Comparison of ENCODE assay signal across 12 mouse cellular contexts in the genomic region with DNA sequence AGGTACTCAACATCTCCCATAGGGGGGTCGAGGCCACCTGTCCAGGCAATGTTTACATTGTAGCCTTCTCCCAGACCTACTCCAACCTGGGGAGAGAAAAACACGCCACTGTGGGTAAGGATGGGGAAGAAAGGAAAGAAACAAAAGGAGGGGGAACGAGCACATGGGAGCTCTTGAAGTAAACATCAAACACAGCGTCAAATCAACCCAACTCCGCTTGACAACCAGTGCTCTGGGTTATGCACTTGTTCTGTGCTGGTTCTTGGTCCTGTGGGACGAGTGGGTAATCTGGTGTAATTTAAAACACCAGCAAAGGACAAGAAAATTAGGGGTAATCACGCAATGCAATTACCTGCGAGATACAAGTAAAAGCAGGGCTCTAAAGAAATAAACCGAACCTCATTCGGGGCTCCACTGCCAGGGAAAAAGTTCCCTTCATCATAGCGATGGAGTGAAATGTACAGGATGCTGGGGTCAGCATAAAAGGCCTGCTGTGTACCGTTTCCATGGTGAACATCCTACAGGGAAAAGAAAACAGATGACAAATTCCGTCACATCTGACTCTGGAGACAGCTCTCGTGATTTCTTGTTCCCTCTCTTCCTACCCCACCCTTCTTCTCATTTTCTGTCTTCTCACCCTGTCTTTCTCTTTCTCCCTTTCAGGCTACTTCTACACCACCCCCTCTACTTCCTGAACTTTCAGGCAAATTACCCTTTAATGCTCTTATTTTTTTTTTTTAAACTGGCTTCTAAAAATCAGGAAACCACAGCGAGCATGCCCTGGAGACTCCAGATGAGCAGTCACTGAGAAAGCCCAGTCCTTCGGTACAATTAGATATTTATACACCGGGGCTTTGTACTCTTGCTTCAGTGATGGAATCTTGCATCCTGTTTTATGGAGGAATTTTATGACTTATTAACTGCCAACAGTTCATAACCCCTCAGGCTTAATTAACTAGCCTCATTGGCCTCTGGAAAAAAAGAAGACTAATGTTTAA.
A peak's percentile ranks its signal among the peaks of the same experiment; 100 is the strongest.
DNase-seq lines count a peak whose midpoint lies in the region; ATAC-seq and TF ChIP-seq lines count a peak whose summit lies in the region.
"Had no signal": no experiment of that assay in that cellular context is flagged by ENCODE, and none has a peak within 500 bp of the region (broad histone marks: within the 10 kb centered on the region; RNA-seq: fewer than 3 reads in every experiment).

No protein-coding gene starts in this region.

- 65% methylated on average over 17 of the region's 17 CpGs for WGBS in hindbrain, embryonic 11.5 days
- WGBS in hindbrain, embryonic 16.5 days = 54% methylated on average over 17 of the region's 17 CpGs
- WGBS in embryonic facial prominence, embryonic 14.5 days = 24% methylated on average over 17 of the region's 17 CpGs
- WGBS in limb, embryonic 13.5 days = 9% methylated on average over 17 of the region's 17 CpGs

- no peak overlapping the region; the same call in 1 of the 2 replicates for H3K4me2 ChIP-seq in hindbrain, embryonic 11.5 days (replicated peaks; ENCODE audit: low read depth, low read length)
- H3K4me2 ChIP-seq in hindbrain, embryonic 16.5 days (ENCODE audit: low read length) = no peak overlapping the region
- H3K4me2 ChIP-seq in embryonic facial prominence, embryonic 14.5 days (ENCODE audit: low read depth, low read length) = peak overlapping the region; percentile 5; the same call in 1 of the 2 replicates
- H3K4me2 ChIP-seq in limb, embryonic 13.5 days (replicated peaks) = peak overlapping the region; percentile 52
- H3K4me2 ChIP-seq: heart, embryonic 15.5 days had no signal

- no peaks in the 10 kb centered on the region for H3K36me3 ChIP-seq in hindbrain, embryonic 11.5 days (ENCODE audit: control insufficient read depth, insufficient read depth, low read length)
- no peaks in the 10 kb centered on the region for H3K36me3 ChIP-seq in hindbrain, embryonic 16.5 days (ENCODE audit: control insufficient read depth, insufficient read depth, low read length)
- H3K36me3 ChIP-seq in embryonic facial prominence, embryonic 14.5 days (ENCODE audit: control insufficient read depth, insufficient read depth, low read length) = no peaks in the 10 kb centered on the region
- H3K36me3 ChIP-seq in limb, embryonic 13.5 days = no peaks in the 10 kb centered on the region
- H3K36me3 ChIP-seq: heart, embryonic 15.5 days had no signal

- POLR2A ChIA-PET in Patski (lab: Charles Lee) = no interaction called here

- no peak overlapping the region for H3K4me3 ChIP-seq in hindbrain, embryonic 11.5 days (ENCODE audit: low read depth, low read length)
- H3K4me3 ChIP-seq in hindbrain, embryonic 16.5 days (ENCODE audit: low read length) = no peak overlapping the region
- no peak overlapping the region for H3K4me3 ChIP-seq in embryonic facial prominence, embryonic 14.5 days (ENCODE audit: low read depth, low read length)
- no peak overlapping the region; the same call in 1 of the 2 replicates for H3K4me3 ChIP-seq in limb, embryonic 13.5 days
- H3K4me3 ChIP-seq in left cerebral cortex, adult 2 months = no peak overlapping the region
- H3K4me3 ChIP-seq: heart, embryonic 15.5 days had no signal

- peak; percentile 22 for DNase-seq in hindbrain, embryonic 11.5 days (ENCODE audit: low spot score)
- DNase-seq in Patski (ENCODE audit: low read depth, low spot score) = no peak
- DNase-seq in embryonic facial prominence, embryonic 14.5 days (ENCODE audit: low spot score) = peak; percentile 39
- no peak for DNase-seq in layer of hippocampus, adult 9-11 months
- no peak for DNase-seq in left cerebral cortex, adult 2 months (ENCODE audit: extremely low spot score in 1 of 2, low spot score in 2 of 2)
- no peak for DNase-seq in left cerebral cortex, postnatal 4 days
- DNase-seq: adrenal gland, adult 2 months; kidney, postnatal 14 days had no signal

- CTCF ChIA-PET in Patski (lab: Charles Lee) = interaction anchor here (0.8 kb wide), 1 partner anchor 13 kb away, joined by 3 read pairs; no protein-coding TSS in a partner anchor

- H3K27me3 ChIP-seq in hindbrain, embryonic 11.5 days (ENCODE audit: control insufficient read depth, insufficient read depth, low read length) = no peaks in the 10 kb centered on the region
- no peaks in the 10 kb centered on the region for H3K27me3 ChIP-seq in hindbrain, embryonic 16.5 days (replicated peaks; ENCODE audit: control insufficient read depth, insufficient read depth, low read length)
- H3K27me3 ChIP-seq in Patski = no peaks in the 10 kb centered on the region
- no peaks in the 10 kb centered on the region for H3K27me3 ChIP-seq in embryonic facial prominence, embryonic 14.5 days (replicated peaks; ENCODE audit: control insufficient read depth, insufficient read depth, low read length)
- no peaks in the 10 kb centered on the region for H3K27me3 ChIP-seq in limb, embryonic 13.5 days
- H3K27me3 ChIP-seq: heart, embryonic 15.5 days had no signal

- TF ChIP-seq CTCF in Patski (IDR thresholded peaks at IDR 0.05) = no peak
- TF ChIP-seq CTCF in left cerebral cortex, adult 2 months (IDR thresholded peaks at IDR 0.05) = no peak

- intact Hi-C loops in left cerebral cortex, adult 2 months (cut with DNase I) = no loop called here
- intact Hi-C loops in left cerebral cortex, postnatal 4 days (cut with DNase I) = no loop called here

- in situ Hi-C loops in Patski (cut with MboI; ENCODE audit: low pct_unique_long_range_greater_than_20kb) = no loop called here

- no peaks in the 10 kb centered on the region for H3K9me3 ChIP-seq in hindbrain, embryonic 11.5 days (ENCODE audit: control insufficient read depth, low read length)
- no peaks in the 10 kb centered on the region for H3K9me3 ChIP-seq in hindbrain, embryonic 16.5 days (ENCODE audit: control insufficient read depth, low read length)
- H3K9me3 ChIP-seq in embryonic facial prominence, embryonic 14.5 days (ENCODE audit: control insufficient read depth, low read length) = no peaks in the 10 kb centered on the region
- H3K9me3 ChIP-seq in limb, embryonic 13.5 days = no peaks in the 10 kb centered on the region
- H3K9me3 ChIP-seq: heart, embryonic 15.5 days had no signal

- no peaks in the 10 kb centered on the region for H3K4me1 ChIP-seq in hindbrain, embryonic 11.5 days (replicated peaks; ENCODE audit: control insufficient read depth, insufficient read depth, low read length)
- H3K4me1 ChIP-seq in hindbrain, embryonic 16.5 days (ENCODE audit: control insufficient read depth, insufficient read depth, low read depth, low read length) = no peaks in the 10 kb centered on the region
- H3K4me1 ChIP-seq in embryonic facial prominence, embryonic 14.5 days (ENCODE audit: control insufficient read depth, insufficient read depth, low read length) = peaks cover 15% of the 10 kb centered on the region; the same call in 1 of the 2 replicates
- peaks cover 33% of the 10 kb centered on the region for H3K4me1 ChIP-seq in limb, embryonic 13.5 days
- H3K4me1 ChIP-seq: heart, embryonic 15.5 days had no signal

- ATAC-seq in hindbrain, embryonic 11.5 days (ENCODE audit: low FRiP score) = no peak
- no peak for ATAC-seq in hindbrain, embryonic 16.5 days
- ATAC-seq in Patski = peak; percentile 76
- ATAC-seq in embryonic facial prominence, embryonic 14.5 days (ENCODE audit: low read depth) = no peak; the same call in 1 of the 2 replicates
- peak; percentile 71 for ATAC-seq in limb, embryonic 13.5 days (ENCODE audit: low FRiP score, low read depth)

- H3K9ac ChIP-seq in hindbrain, embryonic 11.5 days (ENCODE audit: low read depth, low read length) = no peak overlapping the region
- H3K9ac ChIP-seq in hindbrain, embryonic 16.5 days (ENCODE audit: low read depth, low read length) = no peak overlapping the region
- H3K9ac ChIP-seq in embryonic facial prominence, embryonic 14.5 days (ENCODE audit: low read depth, low read length) = no peak overlapping the region
- no peak overlapping the region for H3K9ac ChIP-seq in limb, embryonic 13.5 days
- H3K9ac ChIP-seq: heart, embryonic 15.5 days had no signal

- no peak overlapping the region for H3K27ac ChIP-seq in hindbrain, embryonic 11.5 days (ENCODE audit: low read depth, low read length)
- H3K27ac ChIP-seq in hindbrain, embryonic 16.5 days (ENCODE audit: low read depth, low read length) = no peak overlapping the region
- H3K27ac ChIP-seq in embryonic facial prominence, embryonic 14.5 days (replicated peaks; ENCODE audit: low read depth, low read length) = 0 out of 2 replicates have a peak overlapping the region, but pooled peaks have one; percentile 21
- H3K27ac ChIP-seq in limb, embryonic 13.5 days = peak overlapping the region; percentile 63
- H3K27ac ChIP-seq in left cerebral cortex, adult 2 months = no peak overlapping the region
- H3K27ac ChIP-seq: heart, embryonic 15.5 days; stomach, postnatal 0 days had no signal

Comparison
In these comparisons a context has a peak if more than half of its experiments do, and no peak if none do; other contexts are left out.
1. ATAC-seq: peak in Patski (single experiment) and limb, embryonic 13.5 days (single experiment); none in hindbrain, embryonic 11.5 days (single experiment), hindbrain, embryonic 16.5 days (single experiment) and embryonic facial prominence, embryonic 14.5 days (single experiment).
2. DNase-seq: peak in hindbrain, embryonic 11.5 days (single experiment) and embryonic facial prominence, embryonic 14.5 days (single experiment); none in Patski (single experiment), layer of hippocampus, adult 9-11 months (single experiment), left cerebral cortex, adult 2 months (0 of 2) and left cerebral cortex, postnatal 4 days (single experiment).
3. H3K27ac ChIP-seq: peak in embryonic facial prominence, embryonic 14.5 days (single experiment) and limb, embryonic 13.5 days (single experiment); none in hindbrain, embryonic 11.5 days (single experiment), hindbrain, embryonic 16.5 days (single experiment) and left cerebral cortex, adult 2 months (single experiment).
4. H3K4me2 ChIP-seq: peak in embryonic facial prominence, embryonic 14.5 days (single experiment) and limb, embryonic 13.5 days (single experiment); none in hindbrain, embryonic 11.5 days (single experiment) and hindbrain, embryonic 16.5 days (single experiment).